Mouse (Mus musculus) kidney, embryonic 14.5 days (tissue): ENCODE measurements around the gene Gm49387. TPM values are rescaled to one million over a fixed set of nuclear protein-coding genes. Genes with fewer than 3 reads are reported as not detected.

Experiments used
- ATAC-seq: fragments of 200-750 bp; cut with Nextera tagmentation; 2 replicates; pipeline ENCODE4 v1.8.0; 2017; ENCODE audit warnings: moderate number of reproducible peaks, mild to moderate bottlenecking, moderate TSS enrichment, moderate library complexity; ENCODE audit not compliant: low FRiP score, low TSS enrichment
- H3K27ac ChIP-seq: fragments of 300-500 bp; sonication (generic); 2 replicates; pipeline ENCODE4 v1.5.1; 2014; ENCODE audit warnings: low read depth, mild to moderate bottlenecking, low read length, moderate library complexity, mixed read lengths
- H3K27me3 ChIP-seq: fragments of 300-500 bp; sonication (generic); 2 replicates; pipeline ENCODE4 v1.6.1; 2014; ENCODE audit warnings: mild to moderate bottlenecking, low read length; ENCODE audit not compliant: control insufficient read depth, insufficient read depth
- H3K36me3 ChIP-seq: fragments of 300-500 bp; sonication (generic); 2 replicates; pipeline ENCODE4 v1.6.1; 2014; ENCODE audit warnings: low read length, mixed read lengths; ENCODE audit not compliant: control insufficient read depth, insufficient read depth
- H3K4me1 ChIP-seq: fragments of 300-500 bp; sonication (generic); 2 replicates; pipeline ENCODE4 v1.6.1; 2014; ENCODE audit warnings: low read length, mixed read lengths; ENCODE audit not compliant: control insufficient read depth, insufficient read depth
- H3K4me2 ChIP-seq: fragments of 300-500 bp; sonication (generic); replicated peaks from 2 replicates; pipeline ENCODE4 v1.6.1; 2014; ENCODE audit warnings: low read depth, mild to moderate bottlenecking, low read length
- H3K4me3 ChIP-seq: fragments of 300-500 bp; sonication (generic); 2 replicates; pipeline ENCODE4 v1.5.1; 2014; ENCODE audit warnings: mild to moderate bottlenecking, low read length
- H3K9ac ChIP-seq: fragments of 300-500 bp; sonication (generic); 2 replicates; pipeline ENCODE4 v1.6.1; 2014; ENCODE audit warnings: low read depth, mild to moderate bottlenecking, low read length, moderate library complexity
- H3K9me3 ChIP-seq: fragments of 300-500 bp; sonication (generic); 2 replicates; pipeline ENCODE4 v1.6.1; 2016; ENCODE audit warnings: low read length; ENCODE audit not compliant: control insufficient read depth
- WGBS: fragments of 180-500 bp; shearing (Covaris S2); extraction: QIAGEN DNeasy Blood & Tissue Kit; methylation state at CpG from one replicate; pipeline ENCODE4 v1.1.7; 2014; 5-methylcytosine and 5-hydroxymethylcytosine counted together
- polyA plus RNA-seq: library from polyadenylated mRNA; unstranded; fragments of >200 nt; fragmentation: Nextera tagmentation; extraction: Ambion mirVana; gene quantifications from 2 replicates; pipeline ENCODE4 v1.2.1, GENCODE M21; 2014

The Gm49387 gene
- polyA plus RNA-seq, 1 experiment from 2014 or later: not detected

DNA sequence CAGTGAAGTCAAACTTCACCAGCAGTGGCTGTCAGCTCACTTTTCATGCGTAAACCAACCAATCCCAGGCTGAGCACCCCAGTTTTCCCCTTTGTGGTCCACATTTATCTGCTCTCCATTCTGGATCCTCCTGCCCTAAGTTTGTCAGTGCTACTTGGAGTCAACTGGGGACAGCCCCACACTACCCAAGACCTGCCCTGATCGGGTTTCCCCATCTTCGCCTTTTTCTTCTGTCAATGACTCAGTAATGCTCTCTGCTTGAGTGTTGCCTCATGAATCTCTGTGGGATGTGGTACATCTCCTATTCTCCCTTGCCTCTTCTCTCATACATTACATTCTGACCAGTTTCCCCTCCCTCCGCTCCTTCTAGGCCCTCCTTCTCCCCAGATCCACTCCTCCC, 43.2 kb downstream of the Gm49387 start:
- no peak overlapping the region for H3K27ac ChIP-seq
- H3K27me3 ChIP-seq: no peaks in the 10 kb centered on the region
- H3K9me3 ChIP-seq: no peaks in the 10 kb centered on the region
- H3K4me3 ChIP-seq: no peak overlapping the region
- no peak overlapping the region for H3K4me2 ChIP-seq
- H3K9ac ChIP-seq: no peak overlapping the region
- H3K36me3 ChIP-seq: no peaks in the 10 kb centered on the region
- ATAC-seq: no peak
- no peaks in the 10 kb centered on the region for H3K4me1 ChIP-seq
- 80% methylated on average over 4 of the region's 4 CpGs for WGBS

DNA sequence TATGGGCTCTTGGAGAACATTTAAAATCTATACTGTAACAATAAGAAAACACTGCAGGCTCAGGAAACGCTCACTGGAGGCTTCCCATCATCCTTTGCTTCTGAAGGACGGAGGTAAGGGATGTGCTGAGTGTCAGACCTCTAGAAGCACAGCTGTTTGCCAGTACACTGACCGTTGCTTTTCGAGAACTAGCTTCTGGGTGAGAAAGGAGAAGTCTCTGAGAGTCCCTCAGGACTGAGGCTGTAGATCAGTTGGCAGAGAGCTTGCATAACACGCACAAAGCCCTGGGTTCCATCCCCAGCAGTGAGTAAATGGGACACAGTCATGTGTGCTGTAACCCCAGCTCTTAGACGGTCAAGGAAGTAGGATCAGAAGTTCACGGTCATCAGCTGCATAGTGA, 44.3 kb downstream of the Gm49387 start:
- no peaks in the 10 kb centered on the region for H3K9me3 ChIP-seq
- no peak overlapping the region for H3K9ac ChIP-seq
- 80% methylated on average over 7 of the region's 7 CpGs for WGBS
- no peak overlapping the region for H3K27ac ChIP-seq
- H3K4me3 ChIP-seq: no peak overlapping the region
- H3K4me2 ChIP-seq: no peak overlapping the region
- no peaks in the 10 kb centered on the region for H3K4me1 ChIP-seq
- H3K36me3 ChIP-seq: no peaks in the 10 kb centered on the region
- H3K27me3 ChIP-seq: no peaks in the 10 kb centered on the region
- no peak for ATAC-seq

DNA sequence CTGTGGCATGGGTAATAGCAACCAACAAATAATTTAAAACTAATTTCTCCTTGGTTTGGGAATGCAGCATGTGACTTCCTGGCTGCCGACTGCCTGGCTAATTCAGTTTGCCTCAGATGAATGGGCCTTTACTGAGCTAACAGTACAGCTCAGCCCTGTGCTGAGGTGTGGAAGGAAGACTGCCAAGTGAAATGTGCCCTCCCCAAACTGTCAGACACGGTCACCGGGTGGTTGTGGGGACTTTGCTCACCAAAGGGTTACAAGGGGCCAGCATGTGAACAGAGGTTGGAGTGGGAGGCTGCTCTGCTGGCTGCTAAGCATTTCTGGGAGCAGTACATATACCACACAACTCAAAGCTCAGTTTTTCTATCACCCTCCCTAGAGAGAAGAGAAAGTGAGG, 46.0 kb downstream of the Gm49387 start:
- no peak overlapping the region for H3K4me2 ChIP-seq
- H3K4me1 ChIP-seq: no peaks in the 10 kb centered on the region
- H3K9me3 ChIP-seq: no peaks in the 10 kb centered on the region
- no peaks in the 10 kb centered on the region for H3K36me3 ChIP-seq
- WGBS: 59% methylated on average over 3 of the region's 3 CpGs
- no peak overlapping the region for H3K27ac ChIP-seq
- H3K27me3 ChIP-seq: no peaks in the 10 kb centered on the region
- H3K9ac ChIP-seq: no peak overlapping the region
- no peak for ATAC-seq
- H3K4me3 ChIP-seq: no peak overlapping the region

DNA sequence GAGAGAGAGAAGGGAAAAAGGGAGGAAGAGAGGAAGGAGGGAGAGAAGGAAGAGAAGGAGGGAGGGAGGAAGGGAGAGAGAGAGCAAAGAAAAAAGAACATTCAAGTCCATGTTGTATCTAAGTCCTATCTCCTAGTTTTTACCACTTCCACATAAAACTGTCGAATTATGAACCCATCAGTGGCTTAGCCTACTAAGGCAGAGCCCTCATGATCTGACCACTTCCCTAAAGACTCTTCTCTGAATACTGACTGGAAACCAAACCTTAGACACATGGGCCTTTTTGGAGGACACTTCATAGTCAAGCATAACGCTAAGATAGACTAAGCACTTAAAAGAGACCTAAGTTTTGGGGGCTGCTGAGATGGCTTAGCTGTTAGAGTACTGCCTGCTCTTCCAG, 47.6 kb downstream of the Gm49387 start:
- Histone ChIP-seq H3K36me3 (no peaks in the 10 kb centered on the region), H3K4me3 (no peak overlapping the region), H3K4me1 (no peaks in the 10 kb centered on the region), H3K9ac (no peak overlapping the region), H3K9me3 (no peaks in the 10 kb centered on the region), H3K27me3 (no peaks in the 10 kb centered on the region), H3K4me2 (no peak overlapping the region), H3K27ac (no peak overlapping the region)
- ATAC-seq: no peak
- WGBS: 91% methylated on average over 2 of the region's 2 CpGs

DNA sequence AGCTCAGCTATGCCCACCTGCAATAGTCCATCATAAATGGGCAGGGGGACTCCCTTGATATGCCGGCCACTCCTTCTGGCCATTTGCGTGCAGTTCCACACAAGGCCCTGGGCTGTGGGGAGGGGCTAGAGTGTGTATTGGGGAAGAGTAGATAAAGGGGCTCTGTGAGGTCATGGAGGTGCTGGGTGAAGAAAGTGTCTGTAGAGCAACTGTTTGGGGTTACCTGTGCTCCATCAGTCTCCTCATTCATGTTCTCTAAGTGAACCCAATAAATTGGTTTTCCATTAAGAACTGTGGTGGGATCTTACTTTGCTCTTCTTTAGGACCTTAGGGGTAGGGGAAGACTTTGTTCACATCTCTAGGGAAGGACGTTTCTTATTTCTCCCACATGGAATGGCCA, 49.4 kb downstream of the Gm49387 start, which contains the start of gene Colq:
Gene Colq, minus strand, starts transcription at position 101 of the 400 bp plus-strand sequence.
- no peaks in the 10 kb centered on the region for H3K27me3 ChIP-seq
- 81% methylated on average over 3 of the region's 3 CpGs for WGBS
- no peak within 1 kb of the TSS for H3K4me2 ChIP-seq
- no peak within 1 kb of the TSS for H3K27ac ChIP-seq
- no peak within 1 kb of the TSS for H3K9ac ChIP-seq
- no peak for ATAC-seq
- H3K36me3 ChIP-seq: no peaks in the 10 kb centered on the region
- H3K4me1 ChIP-seq: no peaks in the 10 kb centered on the region
- H3K9me3 ChIP-seq: no peaks in the 10 kb centered on the region
- no peak within 1 kb of the TSS for H3K4me3 ChIP-seq

DNA sequence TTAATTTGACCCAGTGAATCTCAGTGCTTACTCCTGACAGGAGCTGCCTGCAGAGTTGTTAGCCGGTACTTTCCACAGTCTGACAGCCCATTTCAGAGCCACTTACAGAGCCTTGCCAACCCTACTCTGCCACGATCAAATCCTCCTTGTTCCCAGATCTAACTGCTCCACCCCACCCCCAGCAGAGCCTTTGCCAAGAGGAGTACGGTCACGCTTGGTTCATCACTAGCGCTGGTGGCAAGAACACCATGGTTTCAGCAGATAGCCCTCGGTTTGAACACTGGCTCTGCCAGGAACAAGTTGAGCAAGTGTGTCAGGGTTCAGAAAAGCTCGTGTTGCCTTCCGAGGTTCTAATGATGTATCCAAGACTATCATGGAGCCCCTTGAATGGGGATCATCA, 54.2 kb downstream of the Gm49387 start:
- Histone ChIP-seq H3K9me3 (no peaks in the 10 kb centered on the region), H3K4me3 (no peak overlapping the region), H3K27me3 (no peaks in the 10 kb centered on the region), H3K4me2 (no peak overlapping the region), H3K27ac (no peak overlapping the region), H3K4me1 (no peaks in the 10 kb centered on the region), H3K36me3 (no peaks in the 10 kb centered on the region), H3K9ac (no peak overlapping the region)
- ATAC-seq: no peak
- 82% methylated on average over 8 of the region's 8 CpGs for WGBS

DNA sequence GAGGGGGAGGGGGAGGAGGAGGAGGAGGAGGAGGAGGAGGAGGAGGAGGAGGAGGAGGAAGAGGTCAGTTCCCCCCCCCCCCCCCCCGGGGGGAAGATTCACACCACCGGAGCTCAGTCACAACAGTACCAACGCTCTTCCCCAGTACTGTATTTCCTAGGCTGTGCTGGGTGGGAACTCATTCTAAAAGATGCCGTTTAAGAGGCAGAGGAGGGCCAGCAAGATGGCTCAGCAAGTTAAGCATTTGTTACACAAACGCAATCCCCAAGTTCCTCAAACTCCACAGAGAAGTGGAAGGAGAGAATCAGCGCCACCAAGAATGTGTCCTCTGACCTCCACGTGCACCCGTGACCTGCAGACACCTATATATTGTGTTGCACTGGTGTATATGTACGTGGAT, 57.6 kb downstream of the Gm49387 start:
- no peak for ATAC-seq
- H3K27me3 ChIP-seq: no peaks in the 10 kb centered on the region
- no peaks in the 10 kb centered on the region for H3K36me3 ChIP-seq
- H3K4me1 ChIP-seq: no peaks in the 10 kb centered on the region
- no peak overlapping the region for H3K4me3 ChIP-seq
- H3K4me2 ChIP-seq: no peak overlapping the region
- no peaks in the 10 kb centered on the region for H3K9me3 ChIP-seq
- H3K9ac ChIP-seq: no peak overlapping the region
- 84% methylated on average over 8 of the region's 9 CpGs for WGBS
- H3K27ac ChIP-seq: no peak overlapping the region

DNA sequence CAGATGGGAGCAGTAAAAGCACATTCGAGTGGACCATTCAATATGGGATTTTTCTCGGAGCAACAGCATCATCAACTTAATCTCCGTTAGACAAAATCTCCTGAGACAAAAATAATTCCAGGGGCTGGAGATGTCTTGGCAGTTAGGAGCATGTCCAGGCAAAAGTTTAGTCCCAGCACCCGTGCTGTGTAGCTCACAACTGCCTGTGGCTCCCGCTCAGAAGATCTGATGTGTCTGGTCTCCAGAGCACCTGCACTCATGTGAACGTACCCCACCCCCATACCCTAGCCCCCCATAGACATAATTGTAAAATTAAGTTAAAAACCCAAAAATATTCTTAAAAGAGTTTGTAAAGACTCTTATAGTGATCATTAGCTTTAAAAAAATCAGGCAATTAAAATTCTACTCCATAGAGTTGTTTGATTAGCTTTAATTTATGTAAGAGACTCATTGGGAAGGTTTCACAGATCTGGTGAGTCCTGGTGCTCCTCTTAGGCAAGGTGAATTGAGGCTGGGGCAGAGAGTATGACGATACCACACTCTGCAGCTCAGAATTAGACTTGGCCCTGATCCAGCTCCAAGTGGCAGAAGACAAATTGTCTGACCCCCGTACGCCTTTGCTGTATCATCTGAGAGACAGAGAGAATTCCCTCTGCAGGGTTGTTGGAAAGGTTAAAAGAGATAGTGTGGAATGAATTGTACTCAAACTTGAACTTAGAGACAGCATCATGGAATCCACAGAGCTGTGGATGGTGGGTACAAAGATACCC, 62.5 kb downstream of the Gm49387 start:
- Histone ChIP-seq H3K27ac (no peak overlapping the region), H3K36me3 (no peaks in the 10 kb centered on the region), H3K27me3 (no peaks in the 10 kb centered on the region), H3K9me3 (no peaks in the 10 kb centered on the region), H3K9ac (no peak overlapping the region), H3K4me3 (no peak overlapping the region), H3K4me2 (no peak overlapping the region), H3K4me1 (no peaks in the 10 kb centered on the region)
- no peak for ATAC-seq
- WGBS: 55% methylated on average over 9 of the region's 9 CpGs

DNA sequence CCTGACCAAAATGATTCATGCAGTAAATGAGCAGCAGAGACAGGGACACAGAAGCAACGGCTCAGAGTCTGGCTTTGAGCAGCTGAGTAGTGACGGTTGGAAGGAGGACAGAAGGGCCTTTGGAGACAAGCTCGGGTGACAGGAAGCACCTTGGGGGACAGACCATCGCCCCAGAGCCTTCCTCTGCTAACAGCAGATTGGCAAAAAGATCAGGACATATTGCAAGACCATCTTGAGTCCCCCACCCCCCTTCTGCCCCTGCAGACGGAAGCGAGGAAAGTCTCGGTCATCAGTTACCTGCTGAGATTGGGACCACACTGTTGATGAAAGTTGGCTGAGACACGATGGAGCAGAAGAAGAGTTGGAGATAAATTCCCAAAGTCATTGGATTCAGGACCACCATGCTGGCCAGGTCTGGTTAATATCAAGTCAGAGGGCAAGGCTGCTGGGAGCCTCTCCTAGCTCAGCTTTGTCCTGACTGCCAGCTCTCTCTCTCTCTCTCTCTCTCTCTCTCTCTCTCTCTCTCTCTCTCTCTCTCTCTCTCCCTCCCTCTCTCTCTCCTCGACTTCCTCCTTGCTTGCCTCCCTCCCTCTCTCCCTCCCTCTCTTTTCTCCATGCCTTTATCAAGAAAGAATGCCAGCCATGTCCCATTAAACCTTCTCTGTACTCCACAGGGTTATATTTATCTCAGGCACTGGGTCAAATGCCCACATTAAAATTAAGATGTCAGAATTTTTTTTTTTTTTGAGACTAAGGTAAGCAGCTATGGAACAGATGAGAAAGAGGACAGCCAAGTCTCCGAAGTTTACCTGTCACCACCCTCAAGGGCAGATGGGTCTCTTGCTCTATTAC, 63.6 kb downstream of the Gm49387 start:
- Histone ChIP-seq H3K27me3 (no peaks in the 10 kb centered on the region), H3K9ac (no peak overlapping the region), H3K27ac (no peak overlapping the region), H3K9me3 (no peaks in the 10 kb centered on the region), H3K36me3 (no peaks in the 10 kb centered on the region), H3K4me3 (no peak overlapping the region), H3K4me1 (no peaks in the 10 kb centered on the region), H3K4me2 (no peak overlapping the region)
- no peak for ATAC-seq
- 53% methylated on average over 10 of the region's 10 CpGs for WGBS
